Mouse (Mus musculus) heart, embryonic 16.5 days (tissue): Measurements from ENCODE around the gene Otop2. TPM values are rescaled to one million over a fixed set of nuclear protein-coding genes. Genes with fewer than 3 reads are reported as not detected.

Source experiments
- ATAC-seq: fragments of 200-750 bp; cut with Nextera tagmentation; replicated peaks from 2 replicates; pipeline ENCODE4 v1.8.0; 2017; ENCODE audit warnings: moderate number of reproducible peaks; ENCODE audit not compliant: insufficient read depth, low FRiP score; ENCODE audit errors: extremely low read depth
- H3K27ac ChIP-seq: fragments of 300-500 bp; sonication (generic); 2 replicates; pipeline ENCODE4 v1.5.1; 2014; ENCODE audit warnings: mild to moderate bottlenecking, low read length, control low read depth, moderate library complexity
- H3K27me3 ChIP-seq: fragments of 300-500 bp; sonication (generic); 2 replicates; pipeline ENCODE4 v1.6.1; 2014; ENCODE audit warnings: low read length, mixed read lengths; ENCODE audit not compliant: control insufficient read depth, insufficient read depth
- H3K36me3 ChIP-seq: fragments of 300-500 bp; sonication (generic); 2 replicates; pipeline ENCODE4 v1.6.1; 2014; ENCODE audit not compliant: control insufficient read depth, insufficient read depth
- H3K4me1 ChIP-seq: fragments of 300-500 bp; sonication (generic); 2 replicates; pipeline ENCODE4 v1.6.1; 2014; ENCODE audit warnings: low read length, mixed read lengths; ENCODE audit not compliant: control insufficient read depth, insufficient read depth
- H3K4me2 ChIP-seq: fragments of 300-500 bp; sonication (generic); 2 replicates; pipeline ENCODE4 v1.6.1; 2014; ENCODE audit warnings: low read depth, mild to moderate bottlenecking, control low read depth, low read length
- H3K4me3 ChIP-seq: fragments of 300-500 bp; sonication (generic); 2 replicates; pipeline ENCODE4 v1.5.1; 2014; ENCODE audit warnings: mild to moderate bottlenecking, control low read depth, low read length
- H3K9ac ChIP-seq: fragments of 300-500 bp; sonication (generic); 2 replicates; pipeline ENCODE4 v1.6.1; 2014; ENCODE audit warnings: low read length, control low read depth
- H3K9me3 ChIP-seq: fragments of 300-500 bp; sonication (generic); replicated peaks from 2 replicates; pipeline ENCODE4 v1.6.1; 2016; ENCODE audit warnings: low read length; ENCODE audit not compliant: control insufficient read depth
- WGBS: fragments of 180-500 bp; shearing (Covaris S2); extraction: QIAGEN DNeasy Blood & Tissue Kit; methylation state at CpG from one replicate; pipeline ENCODE4 v1.1.7; 2014; 5-methylcytosine and 5-hydroxymethylcytosine counted together
- polyA plus RNA-seq: library from polyadenylated mRNA; unstranded; fragments of >200 nt; fragmentation: Nextera tagmentation; extraction: Ambion mirVana; gene quantifications from 2 replicates; pipeline ENCODE4 v1.2.1, GENCODE M21; 2015

Gene Otop2
- polyA plus RNA-seq, 1 experiment from 2014 or later: not detected

DNA sequence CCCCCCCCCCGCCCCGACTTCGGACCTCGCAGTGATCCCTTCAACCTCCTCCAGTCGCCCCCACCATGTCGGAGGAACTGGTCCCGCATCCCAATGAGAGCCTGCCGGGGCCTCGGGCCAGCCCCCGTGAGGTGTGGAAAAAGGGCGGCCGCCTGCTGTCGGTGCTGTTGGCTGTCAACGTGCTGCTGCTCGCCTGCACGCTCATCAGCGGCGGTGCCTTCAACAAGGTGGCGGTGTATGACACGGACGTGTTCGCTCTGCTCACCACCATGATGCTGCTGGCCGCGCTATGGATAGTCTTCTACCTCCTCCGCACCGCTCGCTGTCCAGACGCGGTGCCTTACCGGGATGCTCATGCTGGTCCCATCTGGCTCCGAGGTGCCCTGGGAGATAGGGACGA, 16.4 kb downstream of the Otop2 start:
- Histone ChIP-seq H3K4me2 (no peak overlapping the region), H3K9ac (no peak overlapping the region), H3K9me3 (no peaks in the 10 kb centered on the region), H3K4me1 (peaks cover 3% of the 10 kb centered on the region; the same call in 1 of the 2 replicates), H3K4me3 (no peak overlapping the region), H3K27ac (no peak overlapping the region), H3K36me3 (no peaks in the 10 kb centered on the region), H3K27me3 (peaks cover 78% of the 10 kb centered on the region)
- 12% methylated on average over 32 of the region's 32 CpGs for WGBS
- ATAC-seq: no peak

DNA sequence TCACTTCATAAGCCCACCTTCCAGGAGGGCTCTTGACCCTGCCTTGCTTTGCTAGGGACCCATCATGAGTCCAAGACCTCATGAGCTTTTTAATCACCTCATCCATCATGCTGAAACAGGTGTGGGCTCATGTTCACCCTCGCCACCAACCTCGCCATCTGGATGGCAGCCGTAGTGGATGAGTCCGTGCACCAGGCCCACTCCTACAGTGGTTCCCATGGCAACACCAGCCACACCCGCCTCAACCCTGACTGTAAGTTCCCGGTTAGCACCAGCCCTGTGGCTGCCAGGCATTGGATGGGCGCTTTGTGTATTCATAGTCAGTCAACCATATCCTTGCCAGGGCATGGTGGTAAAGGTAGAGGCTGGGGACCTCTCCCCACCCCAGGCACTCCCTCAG, 19.8 kb downstream of the Otop2 start:
- Histone ChIP-seq H3K27ac (no peak overlapping the region), H3K4me3 (no peak overlapping the region), H3K9me3 (no peaks in the 10 kb centered on the region), H3K4me1 (peaks cover 3% of the 10 kb centered on the region; the same call in 1 of the 2 replicates), H3K9ac (no peak overlapping the region), H3K36me3 (no peaks in the 10 kb centered on the region), H3K4me2 (no peak overlapping the region), H3K27me3 (peaks cover 57% of the 10 kb centered on the region)
- WGBS: 62% methylated on average over 7 of the region's 7 CpGs
- no peak for ATAC-seq

DNA sequence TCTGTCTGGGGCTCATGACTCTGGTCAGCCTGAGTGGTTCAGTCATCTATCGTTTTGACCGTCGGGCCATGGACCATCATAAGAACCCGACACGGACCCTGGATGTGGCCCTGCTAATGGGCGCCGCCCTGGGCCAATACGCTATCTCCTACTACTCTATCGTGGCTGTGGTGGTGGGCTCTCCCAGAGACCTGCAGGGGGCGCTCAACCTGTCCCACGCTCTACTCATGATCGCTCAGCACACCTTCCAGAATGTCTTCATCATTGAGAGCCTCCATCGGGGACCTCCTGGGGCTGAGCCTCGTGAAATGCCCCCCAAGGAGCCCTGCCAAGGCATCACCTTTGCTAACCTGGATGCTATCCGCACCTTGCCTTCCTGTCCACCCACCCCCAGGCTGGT, 22.4 kb downstream of the Otop2 start:
- no peaks in the 10 kb centered on the region for H3K9me3 ChIP-seq
- H3K9ac ChIP-seq: no peak overlapping the region
- no peak; the same call in 1 of the 2 replicates for ATAC-seq
- H3K27me3 ChIP-seq: peaks cover 52% of the 10 kb centered on the region
- H3K27ac ChIP-seq: no peak overlapping the region
- no peaks in the 10 kb centered on the region for H3K4me1 ChIP-seq
- H3K4me2 ChIP-seq: no peak overlapping the region
- H3K4me3 ChIP-seq: no peak overlapping the region
- H3K36me3 ChIP-seq: no peaks in the 10 kb centered on the region
- 59% methylated on average over 15 of the region's 15 CpGs for WGBS

DNA sequence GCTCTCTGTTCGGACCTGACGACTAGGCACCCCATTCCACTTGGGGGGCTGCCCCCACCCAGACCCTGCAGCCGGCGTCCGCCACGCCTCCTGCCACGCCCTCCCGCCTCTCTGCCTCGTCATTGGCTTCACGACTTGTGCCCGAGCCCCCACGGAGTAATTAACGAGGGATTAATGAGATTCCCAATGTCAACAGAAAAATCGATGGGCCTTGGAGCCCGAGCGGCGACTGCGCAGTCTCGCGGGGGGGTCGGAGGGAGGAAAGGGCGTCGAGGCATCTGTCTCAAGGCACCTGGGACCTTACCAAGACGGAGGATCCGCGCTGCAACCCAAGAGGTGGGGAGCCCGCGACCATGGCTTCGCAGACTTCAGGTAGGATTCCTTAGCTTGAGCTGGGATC, 27.6 kb downstream of the Otop2 start, which contains the start of gene Otop3:
Gene Otop3, plus strand, starts transcription at position 201 of the 400 bp plus-strand sequence.
- Histone ChIP-seq H3K4me1 (0 out of 2 replicates have a peak, but pooled peaks cover 2% of the 10 kb centered on the region), H3K4me3 (no peak within 1 kb of the TSS), H3K4me2 (no peak within 1 kb of the TSS), H3K9ac (no peak within 1 kb of the TSS), H3K27ac (no peak within 1 kb of the TSS), H3K9me3 (no peaks in the 10 kb centered on the region), H3K27me3 (peaks cover 73% of the 10 kb centered on the region), H3K36me3 (no peaks in the 10 kb centered on the region)
- ATAC-seq: no peak
- WGBS: 4% methylated on average over 29 of the region's 29 CpGs

DNA sequence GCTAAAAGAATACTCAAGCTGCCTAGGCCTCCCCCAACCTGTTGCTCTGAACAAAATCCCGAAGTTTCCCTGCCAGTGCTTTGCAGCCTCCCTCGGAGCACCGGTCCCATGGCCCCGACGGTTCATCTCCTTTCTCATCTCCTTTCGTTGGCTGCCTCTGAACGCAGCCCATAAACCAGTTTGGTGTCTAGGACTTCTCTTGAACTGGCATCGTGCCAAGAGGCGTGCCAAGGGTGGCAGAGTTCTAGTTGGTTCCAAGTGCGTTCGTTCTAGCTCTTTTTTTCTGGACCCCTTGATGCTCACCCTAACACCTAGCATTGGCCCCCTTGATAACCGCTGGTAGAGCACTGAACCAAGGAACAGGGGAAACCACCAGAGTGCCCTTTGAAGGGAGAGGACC, 28.3 kb downstream of the Otop2 start:
- Histone ChIP-seq H3K36me3 (no peaks in the 10 kb centered on the region), H3K4me1 (0 out of 2 replicates have a peak, but pooled peaks cover 2% of the 10 kb centered on the region), H3K27me3 (peaks cover 74% of the 10 kb centered on the region), H3K9ac (no peak overlapping the region), H3K9me3 (no peaks in the 10 kb centered on the region), H3K4me2 (no peak overlapping the region), H3K27ac (no peak overlapping the region), H3K4me3 (no peak overlapping the region)
- no peak for ATAC-seq
- 42% methylated on average over 12 of the region's 12 CpGs for WGBS

DNA sequence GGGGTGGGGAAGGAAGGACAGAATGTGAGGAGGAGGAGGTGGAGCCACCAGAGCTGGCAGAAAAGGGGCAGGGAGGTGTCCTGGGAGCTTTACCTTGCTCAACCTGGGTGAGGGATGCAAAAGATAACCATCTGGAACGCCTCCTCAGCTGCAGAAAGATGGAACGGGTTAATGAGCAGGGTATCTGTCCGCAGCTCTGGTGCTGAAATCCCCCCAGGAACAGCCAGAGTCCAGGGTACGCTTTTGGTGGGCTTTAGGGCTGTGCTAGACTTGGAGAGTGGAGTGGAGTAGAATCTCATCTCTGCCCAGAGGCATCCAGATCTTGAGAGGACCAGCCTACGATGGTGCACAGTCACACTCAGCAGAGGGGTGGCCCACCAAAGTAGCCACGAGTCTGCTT, 29.2 kb downstream of the Otop2 start:
- H3K27me3 ChIP-seq: peaks cover 73% of the 10 kb centered on the region
- H3K9me3 ChIP-seq: no peaks in the 10 kb centered on the region
- H3K4me3 ChIP-seq: no peak overlapping the region
- 0 out of 2 replicates have a peak, but pooled peaks cover 2% of the 10 kb centered on the region for H3K4me1 ChIP-seq
- no peak for ATAC-seq
- H3K27ac ChIP-seq: no peak overlapping the region
- no peaks in the 10 kb centered on the region for H3K36me3 ChIP-seq
- 18% methylated on average over 6 of the region's 6 CpGs for WGBS
- no peak overlapping the region for H3K9ac ChIP-seq
- no peak overlapping the region for H3K4me2 ChIP-seq

DNA sequence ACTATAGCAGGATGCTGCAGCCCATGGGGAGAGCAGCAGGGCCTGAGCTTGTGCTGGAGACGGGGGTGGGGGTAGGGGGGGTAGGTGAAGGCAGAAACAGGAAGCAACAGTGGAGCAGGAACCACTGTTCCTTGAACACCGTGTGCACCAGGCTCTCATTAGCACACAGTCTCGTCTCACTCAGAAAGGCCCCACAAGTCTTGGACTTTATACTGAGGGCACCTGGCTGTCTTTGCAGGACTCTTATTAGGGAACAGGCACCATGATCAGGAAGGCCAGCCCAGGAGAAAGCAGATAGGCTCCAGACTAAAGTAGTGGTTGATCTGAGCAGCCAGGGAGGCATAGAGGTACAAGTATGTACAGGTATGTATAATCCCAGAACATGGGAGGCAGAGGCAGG, 30.4 kb downstream of the Otop2 start:
- ATAC-seq: no peak
- 0 out of 2 replicates have a peak, but pooled peaks cover 2% of the 10 kb centered on the region for H3K4me1 ChIP-seq
- H3K27me3 ChIP-seq: peaks cover 65% of the 10 kb centered on the region
- WGBS: 36% methylated on average over 3 of the region's 3 CpGs
- H3K36me3 ChIP-seq: no peaks in the 10 kb centered on the region
- H3K27ac ChIP-seq: no peak overlapping the region
- H3K4me3 ChIP-seq: no peak overlapping the region
- no peak overlapping the region for H3K4me2 ChIP-seq
- H3K9ac ChIP-seq: no peak overlapping the region
- H3K9me3 ChIP-seq: no peaks in the 10 kb centered on the region

DNA sequence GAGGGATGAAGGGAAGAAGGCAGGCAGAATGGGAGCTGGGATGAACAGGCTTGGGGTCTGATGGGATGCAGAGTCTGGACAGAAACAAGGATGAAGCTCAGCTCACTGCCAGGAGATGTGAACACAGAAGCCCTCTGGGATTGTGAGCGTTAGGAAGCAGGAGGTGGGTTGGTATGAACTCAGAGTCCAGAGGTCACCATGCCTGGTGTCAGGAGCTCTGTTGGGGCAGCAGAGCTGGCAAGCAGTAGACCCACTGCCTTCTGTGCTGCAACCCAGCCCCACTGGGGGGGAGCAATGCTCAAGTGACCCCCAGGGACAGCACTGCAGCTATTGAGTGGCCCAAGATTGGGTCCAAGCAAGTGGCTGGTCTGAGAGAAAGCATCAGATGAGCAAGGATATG, 30.9 kb downstream of the Otop2 start:
- WGBS: 50% methylated on average over 1 of the region's 1 CpGs
- no peak overlapping the region for H3K4me3 ChIP-seq
- no peaks in the 10 kb centered on the region for H3K9me3 ChIP-seq
- no peak overlapping the region for H3K9ac ChIP-seq
- no peak overlapping the region for H3K4me2 ChIP-seq
- H3K27ac ChIP-seq: no peak overlapping the region
- peaks cover 61% of the 10 kb centered on the region for H3K27me3 ChIP-seq
- no peak for ATAC-seq
- 0 out of 2 replicates have a peak, but pooled peaks cover 2% of the 10 kb centered on the region for H3K4me1 ChIP-seq
- H3K36me3 ChIP-seq: no peaks in the 10 kb centered on the region

DNA sequence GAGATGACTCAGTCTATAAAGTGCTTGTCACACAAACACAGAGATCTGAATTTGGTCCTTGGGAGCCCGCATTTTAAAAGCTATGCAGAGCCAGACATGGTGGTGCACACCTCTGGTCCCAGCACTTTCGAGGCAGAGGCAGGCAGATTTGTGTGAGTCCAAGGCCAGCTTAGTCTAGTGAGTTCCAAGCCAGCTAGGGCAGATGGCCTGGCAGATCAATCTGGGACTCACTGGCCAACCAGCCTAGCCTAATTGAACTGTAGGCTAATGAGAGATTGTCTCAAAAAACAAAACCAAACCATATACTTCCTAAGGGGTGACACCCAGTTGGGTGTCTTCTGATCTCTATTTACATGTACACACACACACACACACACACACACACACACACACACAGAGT, 34.3 kb downstream of the Otop2 start:
- peaks cover 55% of the 10 kb centered on the region for H3K27me3 ChIP-seq
- ATAC-seq: no peak

More for the DNA sequence above, 34.3 kb downstream of the Otop2 start:
- Histone ChIP-seq H3K4me1 (no peaks in the 10 kb centered on the region), H3K4me2 (no peak overlapping the region), H3K4me3 (no peak overlapping the region), H3K36me3 (no peaks in the 10 kb centered on the region), H3K9me3 (no peaks in the 10 kb centered on the region), H3K9ac (no peak overlapping the region), H3K27ac (no peak overlapping the region)
- 61% methylated on average over 2 of the region's 2 CpGs for WGBS
